Mouse (Mus musculus) leukemia stem cell, adult 10-12 weeks (primary cell): ENCODE measurements around the gene Fam83g. TPM values are rescaled to one million over a fixed set of nuclear protein-coding genes. Genes with fewer than 3 reads are reported as not detected.

ENCODE experiments used
- polyA plus RNA-seq: library from polyadenylated mRNA; stranded (reverse); fragments of >175 nt; gene quantifications from 2 replicates; pipeline ENCODE4 v1.2.3, GENCODE M21; 2012; ENCODE audit warnings: low replicate concordance

Fam83g gene
- 29.6 and 33.2 TPM in 2 replicates for polyA plus RNA-seq

DNA sequence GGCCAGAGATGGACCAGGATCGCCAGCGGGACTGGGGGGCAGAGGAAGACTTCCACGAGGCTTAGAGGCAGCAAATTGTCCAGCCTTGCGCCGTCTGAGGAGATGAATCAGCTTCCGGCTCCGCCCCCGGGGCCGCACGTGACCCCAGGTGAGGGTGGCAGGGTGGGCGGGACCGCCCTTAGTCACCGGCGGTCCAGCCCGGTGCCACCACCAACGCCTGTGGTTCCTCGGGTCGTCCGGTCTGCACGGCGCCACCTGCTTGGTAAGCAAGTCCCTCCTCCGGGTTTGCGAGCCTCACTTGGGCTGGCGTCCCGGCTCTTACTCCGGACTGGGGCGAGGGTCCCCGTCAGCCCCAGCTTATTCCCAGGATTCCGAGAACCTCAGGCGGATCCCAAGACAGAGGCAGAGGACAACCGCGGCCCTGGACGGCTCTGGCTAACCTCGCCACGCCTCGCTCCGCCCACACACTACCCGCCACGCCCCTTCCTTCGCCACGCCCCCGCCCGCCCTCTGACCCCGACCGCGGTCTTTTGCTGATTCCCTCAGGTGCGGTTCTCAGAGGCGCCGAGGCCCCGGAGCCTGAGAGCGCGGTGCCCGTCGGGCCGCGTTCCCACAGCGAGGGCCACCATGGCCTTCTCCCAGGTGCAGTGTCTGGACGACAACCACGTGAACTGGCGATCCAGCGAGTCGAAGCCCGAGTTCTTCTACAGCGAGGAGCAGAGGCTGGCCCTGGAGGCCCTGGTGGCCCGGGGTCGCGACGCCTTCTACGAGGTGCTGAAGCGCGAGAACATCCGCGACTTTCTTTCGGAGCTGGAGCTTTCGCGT lies at the start of gene Fam83g:
Gene Fam83g, plus strand, starts transcription at position 185 of the 825 bp plus-strand sequence.

DNA sequence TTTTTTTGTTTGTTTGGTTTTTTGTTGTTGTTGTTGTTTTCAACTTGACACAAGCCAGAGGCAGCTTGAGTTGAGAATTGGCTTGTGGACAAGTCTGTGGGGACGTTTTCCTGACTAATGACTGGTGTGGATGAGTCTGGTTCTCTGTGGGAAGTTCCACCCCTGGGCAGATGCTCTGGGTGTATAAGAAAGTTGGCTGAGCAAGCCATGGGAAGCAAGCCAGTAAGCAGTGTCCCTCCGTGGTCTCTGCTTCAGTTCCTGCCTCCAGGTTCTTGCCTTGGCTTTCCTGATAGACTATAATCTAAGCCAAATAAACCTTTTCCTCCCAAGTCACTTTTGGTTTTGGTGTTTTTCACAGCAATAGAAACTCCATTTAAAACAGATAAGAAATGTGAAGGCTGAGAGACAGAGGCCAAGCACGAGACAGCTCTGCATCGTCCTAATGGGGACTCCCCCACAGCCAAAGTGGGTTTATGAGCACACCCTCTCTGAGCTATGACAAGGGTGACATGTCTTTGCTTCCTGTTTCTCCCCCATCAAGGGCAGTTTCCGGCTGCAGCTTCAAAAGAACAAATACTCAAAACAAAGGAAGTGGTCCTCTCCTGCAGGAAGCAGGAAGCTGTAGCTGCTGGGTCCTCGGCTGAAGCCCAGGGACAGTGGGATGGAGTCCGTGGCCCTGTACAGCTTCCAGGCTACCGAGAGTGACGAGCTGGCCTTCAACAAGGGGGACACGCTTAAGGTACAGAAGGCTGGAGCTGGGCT lies 31.0 kb upstream of the Fam83g start, which contains the start of gene Grap:
Gene Grap, plus strand, starts transcription at position 580 of the 762 bp plus-strand sequence.

DNA sequence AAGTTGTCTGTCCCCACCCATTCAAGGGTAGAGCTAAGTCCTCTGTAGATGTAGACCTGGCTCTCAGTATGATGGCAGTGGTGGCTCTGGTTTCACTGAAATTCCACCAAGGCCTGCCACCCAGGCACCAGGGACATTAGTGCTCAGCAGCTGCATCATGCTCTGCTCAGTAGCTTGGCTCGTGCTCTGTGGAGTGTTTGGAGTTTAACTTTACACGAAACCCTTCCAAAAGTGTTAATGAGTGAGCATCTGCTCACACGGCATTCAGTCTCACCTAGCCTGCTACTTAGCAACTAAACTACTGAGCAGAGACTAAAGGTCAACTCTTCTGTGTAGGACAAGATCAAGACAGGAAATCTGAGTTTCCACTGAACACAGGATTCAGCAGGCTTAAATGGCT lies 36.7 kb downstream of the Fam83g start, which contains the start of gene Slc5a10:
Gene Slc5a10, minus strand, starts transcription at position 191 of the 400 bp plus-strand sequence.

Other genes with a start within 250 kb of the Fam83g start
- gene Rnf112, start 230.0 kb upstream of the Fam83g start, polyA plus RNA-seq, result not detected in 2 replicates
- gene Mfap4, start 198.7 kb upstream of the Fam83g start, polyA plus RNA-seq, result 0.26 TPM in 1 of 2 replicates, not detected in the other
- 24.2 and 32.0 TPM in 2 replicates for gene Mapk7, start 189.7 kb upstream of the Fam83g start, polyA plus RNA-seq
- 1.8 and 4.2 TPM in 2 replicates for gene B9d1, start 178.9 kb upstream of the Fam83g start, polyA plus RNA-seq
- gene Epn2, start 104.4 kb upstream of the Fam83g start, polyA plus RNA-seq, result 0.39 and 3.0 TPM in 2 replicates
- 25.8 and 39.1 TPM in 2 replicates for gene Grap, start 30.8 kb upstream of the Fam83g start, polyA plus RNA-seq
- gene Slc5a10, start 36.7 kb downstream of the Fam83g start, polyA plus RNA-seq, result not detected in 2 replicates
- gene Prpsap2, start 78.0 kb downstream of the Fam83g start, polyA plus RNA-seq, result 7.3 and 10.4 TPM in 2 replicates
- gene Ulk2, start 171.0 kb downstream of the Fam83g start, polyA plus RNA-seq, result 2.7 and 2.8 TPM in 2 replicates
- gene Akap10, start 246.2 kb downstream of the Fam83g start, polyA plus RNA-seq, result 36.0 and 38.5 TPM in 2 replicates